ENCODE assay signal across 22 mouse cellular contexts in genomic region chr1:19777542-19777941, GRCm38 (mm10).
DNase-seq lines count a peak whose midpoint lies in the region; ATAC-seq and TF ChIP-seq lines count a peak whose summit lies in the region.
"Had no signal": no experiment of that assay in that cellular context is flagged by ENCODE, and none has a peak within 500 bp of the region (broad histone marks: within the 10 kb centered on the region; RNA-seq: fewer than 3 reads in every experiment).

No protein-coding gene starts in this region.

- no peak overlapping the region for H3K27ac ChIP-seq in kidney, postnatal 0 days
- H3K27ac ChIP-seq in kidney, embryonic 15.5 days, result no peak overlapping the region
- H3K27ac ChIP-seq in limb, embryonic 14.5 days (replicated peaks; ENCODE audit: low read depth, low read length), result no peak overlapping the region
- H3K27ac ChIP-seq in limb, embryonic 10.5 days, result no peak overlapping the region
- no peak overlapping the region for H3K27ac ChIP-seq in stomach, postnatal 0 days (replicated peaks)
- H3K27ac ChIP-seq: embryonic facial prominence, embryonic 12.5 days; embryonic facial prominence, embryonic 15.5 days; gastrocnemius, adult 2 months; hindbrain, embryonic 12.5 days had no signal

- intact Hi-C loops in left cerebral cortex, postnatal 4 days (cut with DNase I), result no loop called here

- H3K4me1 ChIP-seq in kidney, postnatal 0 days (replicated peaks; ENCODE audit: insufficient read depth, low read length), result no peaks in the 10 kb centered on the region
- H3K4me1 ChIP-seq in kidney, embryonic 15.5 days, result no peaks in the 10 kb centered on the region
- no peaks in the 10 kb centered on the region for H3K4me1 ChIP-seq in limb, embryonic 14.5 days (ENCODE audit: control insufficient read depth, insufficient read depth, low read length)
- no peaks in the 10 kb centered on the region for H3K4me1 ChIP-seq in limb, embryonic 10.5 days
- no peaks in the 10 kb centered on the region for H3K4me1 ChIP-seq in stomach, postnatal 0 days (replicated peaks; ENCODE audit: control insufficient read depth, insufficient read depth)
- H3K4me1 ChIP-seq: embryonic facial prominence, embryonic 12.5 days; embryonic facial prominence, embryonic 15.5 days; hindbrain, embryonic 12.5 days had no signal

- H3K36me3 ChIP-seq in kidney, postnatal 0 days (ENCODE audit: insufficient read depth, low read length), result no peaks in the 10 kb centered on the region
- H3K36me3 ChIP-seq in kidney, embryonic 15.5 days, result no peaks in the 10 kb centered on the region
- H3K36me3 ChIP-seq in limb, embryonic 14.5 days (ENCODE audit: control insufficient read depth, insufficient read depth, low read length), result no peaks in the 10 kb centered on the region
- H3K36me3 ChIP-seq in limb, embryonic 10.5 days, result no peaks in the 10 kb centered on the region
- H3K36me3 ChIP-seq in stomach, postnatal 0 days (ENCODE audit: control insufficient read depth, insufficient read depth, low read length), result no peaks in the 10 kb centered on the region
- H3K36me3 ChIP-seq: embryonic facial prominence, embryonic 12.5 days; embryonic facial prominence, embryonic 15.5 days; hindbrain, embryonic 12.5 days had no signal

- peak; percentile 48 for TF ChIP-seq CTCF in kidney, postnatal 0 days (IDR thresholded peaks at IDR 0.05; ENCODE audit: low read depth)
- TF ChIP-seq CTCF in stomach, postnatal 0 days (IDR thresholded peaks at IDR 0.05; ENCODE audit: low read depth), result peak; percentile 28; the same call in 1 of the 2 replicates

- no peaks in the 10 kb centered on the region for H3K27me3 ChIP-seq in kidney, postnatal 0 days (ENCODE audit: insufficient read depth, low read length)
- no peaks in the 10 kb centered on the region for H3K27me3 ChIP-seq in kidney, embryonic 15.5 days
- no peaks in the 10 kb centered on the region for H3K27me3 ChIP-seq in limb, embryonic 14.5 days (ENCODE audit: control insufficient read depth, insufficient read depth, low read length)
- no peaks in the 10 kb centered on the region for H3K27me3 ChIP-seq in limb, embryonic 10.5 days (ENCODE audit: low read depth, poor library complexity, severe bottlenecking)
- no peaks in the 10 kb centered on the region for H3K27me3 ChIP-seq in stomach, postnatal 0 days (ENCODE audit: control insufficient read depth, insufficient read depth, low read length)
- H3K27me3 ChIP-seq: embryonic facial prominence, embryonic 12.5 days; embryonic facial prominence, embryonic 15.5 days; hindbrain, embryonic 12.5 days had no signal

- no peak overlapping the region for H3K4me2 ChIP-seq in kidney, postnatal 0 days (ENCODE audit: low read length)
- H3K4me2 ChIP-seq in kidney, embryonic 15.5 days, result no peak overlapping the region
- no peak overlapping the region for H3K4me2 ChIP-seq in limb, embryonic 14.5 days (replicated peaks; ENCODE audit: low read depth, low read length, severe bottlenecking)
- H3K4me2 ChIP-seq in stomach, postnatal 0 days (replicated peaks; ENCODE audit: low read depth), result no peak overlapping the region
- H3K4me2 ChIP-seq: embryonic facial prominence, embryonic 12.5 days; embryonic facial prominence, embryonic 15.5 days; heart, embryonic 11.5 days; hindbrain, embryonic 12.5 days had no signal

- H3K4me3 ChIP-seq in kidney, postnatal 0 days (replicated peaks; ENCODE audit: low read depth, low read length), result no peak overlapping the region
- no peak overlapping the region for H3K4me3 ChIP-seq in kidney, embryonic 15.5 days (replicated peaks)
- H3K4me3 ChIP-seq in limb, embryonic 14.5 days (replicated peaks; ENCODE audit: low read length), result no peak overlapping the region
- H3K4me3 ChIP-seq in limb, embryonic 10.5 days, result no peak overlapping the region
- no peak overlapping the region for H3K4me3 ChIP-seq in stomach, postnatal 0 days (ENCODE audit: low read depth, low read length)
- H3K4me3 ChIP-seq: embryonic facial prominence, embryonic 12.5 days; embryonic facial prominence, embryonic 15.5 days; gastrocnemius, adult 2 months; hindbrain, embryonic 12.5 days had no signal

- no peak for TF ChIP-seq POLR2A in limb, embryonic 14.5 days (IDR thresholded peaks at IDR 0.05; ENCODE audit: borderline replicate concordance, extremely low read depth, insufficient read depth, insufficient read length)

- TF ChIP-seq EP300 in stomach, postnatal 0 days (optimal IDR thresholded peaks at IDR 0.05), result no peak

- DNase-seq in kidney, postnatal 0 days (ENCODE audit: low spot score), result no peak
- peak; percentile 9 for DNase-seq in limb, embryonic 14.5 days (ENCODE audit: low spot score)
- DNase-seq in limb, embryonic 10.5 days (ENCODE audit: low spot score), result no peak
- DNase-seq in stomach, postnatal 0 days (ENCODE audit: low spot score), result no peak
- no peak for DNase-seq in left cerebral cortex, postnatal 4 days
- DNase-seq: adrenal gland, adult 2 months; adrenal gland, postnatal 14 days; cerebellum, adult 11 months; cerebellum, adult 2 months; cerebellum, adult 9-11 months; cerebellum, postnatal 25 days; forebrain, postnatal 0 days; gastrocnemius, adult 2 months; gastrocnemius, postnatal 14 days; heart, adult 11 months had no signal

- WGBS in kidney, postnatal 0 days, result 67% methylated on average over 1 of the region's 1 CpGs
- WGBS in kidney, embryonic 15.5 days, result 81% methylated on average over 1 of the region's 1 CpGs
- 80% methylated on average over 1 of the region's 1 CpGs for WGBS in limb, embryonic 14.5 days
- 81% methylated on average over 1 of the region's 1 CpGs for WGBS in limb, embryonic 10.5 days
- 78% methylated on average over 1 of the region's 1 CpGs for WGBS in stomach, postnatal 0 days

- no peaks in the 10 kb centered on the region for H3K9me3 ChIP-seq in kidney, postnatal 0 days (replicated peaks; ENCODE audit: low read length)
- no peaks in the 10 kb centered on the region for H3K9me3 ChIP-seq in kidney, embryonic 15.5 days (replicated peaks)
- no peaks in the 10 kb centered on the region for H3K9me3 ChIP-seq in limb, embryonic 14.5 days (ENCODE audit: control insufficient read depth, low read length)
- H3K9me3 ChIP-seq in limb, embryonic 10.5 days (replicated peaks), result no peaks in the 10 kb centered on the region
- no peaks in the 10 kb centered on the region for H3K9me3 ChIP-seq in stomach, postnatal 0 days (ENCODE audit: control insufficient read depth, low read length)
- H3K9me3 ChIP-seq: embryonic facial prominence, embryonic 12.5 days; embryonic facial prominence, embryonic 15.5 days; hindbrain, embryonic 12.5 days had no signal

- H3K9ac ChIP-seq in kidney, postnatal 0 days (ENCODE audit: low read depth, low read length), result no peak overlapping the region
- no peak overlapping the region for H3K9ac ChIP-seq in kidney, embryonic 15.5 days
- no peak overlapping the region for H3K9ac ChIP-seq in limb, embryonic 14.5 days (ENCODE audit: low read depth, low read length, severe bottlenecking)
- no peak overlapping the region for H3K9ac ChIP-seq in stomach, postnatal 0 days (ENCODE audit: low read length)
- H3K9ac ChIP-seq: embryonic facial prominence, embryonic 12.5 days; embryonic facial prominence, embryonic 15.5 days; forebrain, postnatal 0 days; hindbrain, embryonic 12.5 days had no signal

- no peak for ATAC-seq in kidney, postnatal 0 days (replicated peaks; ENCODE audit: low FRiP score, low read depth)
- no peak for ATAC-seq in kidney, embryonic 15.5 days (replicated peaks; ENCODE audit: low FRiP score)
- ATAC-seq in limb, embryonic 14.5 days (ENCODE audit: low FRiP score, low read depth), result no peak
- ATAC-seq in stomach, postnatal 0 days (ENCODE audit: low FRiP score, low TSS enrichment), result no peak
- ATAC-seq: CD4-positive, CD25-positive, alpha-beta regulatory T cell, adult 4 months; forebrain, embryonic 14.5 days had no signal
